Mouse (Mus musculus) G1E (cell line): ENCODE measurements around the gene Camk2n1.

Source experiments
- CTCF ChIP-seq: IDR thresholded peaks from 2 replicates; pipeline ENCODE4 v1.5.1; 2012; ENCODE audit warnings: low read depth, low read length, inconsistent platforms, mixed read lengths
- GATA1 ChIP-seq: IDR thresholded peaks from 2 replicates; pipeline ENCODE4 v1.6.1; 2012; ENCODE audit warnings: borderline replicate concordance, low read length, inconsistent platforms, mixed read lengths
- GATA2 ChIP-seq: IDR thresholded peaks from 2 replicates; pipeline ENCODE4 v1.6.1; 2012; ENCODE audit warnings: low read depth, low read length, inconsistent platforms, borderline replicate concordance
- TAL1 ChIP-seq: conservative IDR thresholded peaks from 2 replicates; pipeline ENCODE4 v1.6.1; 2012; ENCODE audit warnings: low read depth, low read length, inconsistent platforms, mixed read lengths

- TF ChIP-seq CTCF, result no peak
- TF ChIP-seq TAL1, result no peak
- TF ChIP-seq GATA2, result no peak
- TF ChIP-seq GATA1, result no peak
These were observed 7.1 kb upstream of the Camk2n1 start for GRCm38 (mm10) chr4:138446981-138447380.
